Mouse (Mus musculus) lung, adult 18-20 months (tissue): ENCODE data around the gene Vmn1r54.
"Not testable (repeated sequence)": the region's sequence is repeated elsewhere in the genome, so short reads cannot be mapped to it uniquely, and the experiment has no call there.

Source experiments
- DNase-seq, 2 experiments: peaks; one replicate each; pipeline ENCODE4 v3.0.0; 2022; ENCODE audit warnings: mixed read lengths in 2 of 2

Vmn1r54 gene

GRCm38 (mm10) chr6:90246000-90246399, at the start of gene Vmn1r54:
Gene Vmn1r54 (plus strand): TSS chr6:90246300.
- no peak for DNase-seq

- DNase-seq = not testable (repeated sequence)
Observed at GRCm38 (mm10) chr6:90202493-90202892, 43.6 kb upstream of the Vmn1r54 start, which contains the start of gene V1ra8. Gene V1ra8 (plus strand): TSS chr6:90202793.

- no peak for DNase-seq
Observed at GRCm38 (mm10) chr6:90224338-90224737, 21.8 kb upstream of the Vmn1r54 start, which contains the start of gene Vmn1r53. Gene Vmn1r53 (minus strand): TSS chr6:90224438.

- not testable (repeated sequence) for DNase-seq
Observed at GRCm38 (mm10) chr6:90232114-90232513, 14.0 kb upstream of the Vmn1r54 start.

DNA sequence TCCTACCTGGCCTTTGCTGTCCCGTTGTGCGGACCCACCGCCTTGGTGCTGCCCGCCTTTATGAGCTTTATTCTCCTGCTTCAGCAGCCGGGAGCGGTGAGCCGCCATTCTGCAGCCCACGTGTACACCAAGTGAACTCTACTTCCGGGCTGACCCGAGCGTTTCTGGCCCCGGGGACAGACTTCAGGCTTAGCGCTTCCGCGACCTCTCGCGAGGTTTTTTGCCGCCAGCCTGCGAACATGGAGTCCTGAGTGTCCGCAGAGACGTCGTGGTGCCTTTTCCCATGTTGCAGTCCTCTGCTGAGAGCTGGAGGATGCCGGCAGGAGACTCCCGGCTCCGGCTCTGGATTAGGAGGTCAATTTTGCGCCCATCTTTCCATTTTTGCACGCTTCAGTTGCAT, 13.4 kb upstream of the Vmn1r54 start:
- no peak for DNase-seq

GRCm38 (mm10) chr6:90244019-90244418, 2.1 kb upstream of the Vmn1r54 start:
- no peak for DNase-seq

GRCm38 (mm10) chr6:90288265-90288664, 42.2 kb downstream of the Vmn1r54 start:
- DNase-seq = no peak

- no peak for DNase-seq
Observed at GRCm38 (mm10) chr6:90300919-90301318, 54.8 kb downstream of the Vmn1r54 start, which contains the start of gene BC048671. Gene BC048671 (plus strand): TSS chr6:90301219.

- no peak for DNase-seq
Observed at GRCm38 (mm10) chr6:90306315-90306975, 60.3 kb downstream of the Vmn1r54 start.

- DNase-seq = no peak
Observed at GRCm38 (mm10) chr6:90308839-90309778, 63.0 kb downstream of the Vmn1r54 start.

- no peak for DNase-seq
Observed at GRCm38 (mm10) chr6:90315961-90316360, 69.9 kb downstream of the Vmn1r54 start.

DNA sequence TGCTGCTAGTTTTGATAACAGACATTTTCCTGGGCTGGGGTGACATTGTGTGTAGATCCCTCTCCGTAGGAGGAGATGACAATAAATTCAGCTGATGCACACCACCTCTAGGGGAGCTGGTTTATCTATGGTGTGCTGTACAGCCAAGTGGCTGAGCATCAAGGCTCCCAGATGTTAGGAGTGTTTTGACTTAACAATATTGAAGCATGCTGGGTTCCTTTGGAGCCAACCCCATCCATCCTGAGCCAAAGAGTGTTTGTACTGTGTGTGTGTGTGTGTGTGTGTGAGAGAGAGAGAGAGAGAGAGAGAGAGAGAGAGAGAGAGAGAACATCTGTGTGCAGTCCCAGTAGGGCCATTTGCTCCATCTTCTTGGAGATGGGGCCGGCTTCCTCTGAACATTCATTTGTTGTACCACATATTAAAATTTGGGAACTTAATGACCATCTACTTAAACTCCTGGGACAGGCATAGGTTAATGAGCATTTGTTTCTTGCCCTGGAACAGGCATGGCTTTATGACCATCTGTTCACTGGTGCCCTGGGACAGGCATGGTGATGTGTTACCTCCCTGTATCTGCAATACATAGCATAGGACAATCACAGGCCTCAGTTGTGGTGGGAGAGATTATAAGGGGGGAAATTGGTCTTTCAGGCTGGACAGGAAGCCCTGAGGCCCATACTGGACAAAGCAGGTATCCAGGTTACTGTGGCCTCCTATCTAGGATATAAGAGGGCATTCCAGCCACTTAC, 71.6 kb downstream of the Vmn1r54 start:
- no peak for DNase-seq

DNA sequence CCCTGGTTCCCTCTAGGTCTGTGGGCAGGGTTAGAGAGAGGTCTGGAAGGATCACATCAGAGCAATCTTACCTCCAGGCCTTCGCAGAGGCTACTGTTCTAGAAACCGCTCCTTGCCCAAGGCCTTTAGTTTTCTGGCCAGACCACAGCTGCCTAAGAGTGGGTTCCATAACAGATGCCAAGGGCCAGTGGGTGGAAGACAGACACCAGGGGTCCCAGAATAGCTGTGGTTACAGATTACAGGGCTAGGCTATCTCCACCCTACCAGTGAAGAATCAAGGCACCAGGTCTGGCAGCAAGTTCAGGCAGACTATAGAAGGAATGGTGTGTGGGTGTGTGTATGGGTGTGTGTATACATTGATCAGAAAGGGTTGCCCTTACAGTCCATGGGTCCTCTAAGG, 72.9 kb downstream of the Vmn1r54 start:
- DNase-seq = no peak

DNA sequence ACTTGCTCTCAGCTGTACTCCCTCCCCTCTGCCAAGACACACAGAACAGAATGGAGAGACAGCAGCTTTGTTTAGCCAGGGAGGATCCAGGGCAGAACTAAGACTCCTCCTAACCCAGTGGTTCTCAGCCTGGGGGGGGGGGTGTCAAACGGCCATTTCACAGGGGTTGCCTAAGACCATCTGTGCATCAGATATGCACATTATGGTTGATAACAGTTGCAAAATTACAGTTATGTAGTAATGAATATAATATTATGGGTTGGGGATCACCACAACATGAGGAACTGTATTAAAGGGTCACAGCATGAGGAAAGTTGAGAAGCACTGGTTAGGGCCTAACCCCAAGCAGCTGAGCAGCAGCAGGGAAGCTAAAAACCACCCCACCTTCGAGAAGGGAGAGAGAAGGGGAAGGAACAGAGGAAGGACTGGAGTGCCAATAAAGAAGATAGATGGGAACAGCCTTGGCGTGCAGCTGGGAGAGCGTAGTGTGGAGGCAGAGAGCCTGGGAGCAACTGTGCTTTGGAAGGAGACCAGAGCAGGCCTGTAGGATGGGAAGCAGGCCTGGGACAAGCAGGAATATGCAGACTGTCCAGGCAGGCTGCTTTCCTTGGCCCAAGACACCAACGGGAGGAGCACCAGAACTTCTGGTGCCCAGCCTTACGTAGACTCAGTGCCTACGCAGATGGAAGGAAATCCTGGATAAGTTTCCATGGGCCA, 73.5 kb downstream of the Vmn1r54 start:
- no peak for DNase-seq

DNA sequence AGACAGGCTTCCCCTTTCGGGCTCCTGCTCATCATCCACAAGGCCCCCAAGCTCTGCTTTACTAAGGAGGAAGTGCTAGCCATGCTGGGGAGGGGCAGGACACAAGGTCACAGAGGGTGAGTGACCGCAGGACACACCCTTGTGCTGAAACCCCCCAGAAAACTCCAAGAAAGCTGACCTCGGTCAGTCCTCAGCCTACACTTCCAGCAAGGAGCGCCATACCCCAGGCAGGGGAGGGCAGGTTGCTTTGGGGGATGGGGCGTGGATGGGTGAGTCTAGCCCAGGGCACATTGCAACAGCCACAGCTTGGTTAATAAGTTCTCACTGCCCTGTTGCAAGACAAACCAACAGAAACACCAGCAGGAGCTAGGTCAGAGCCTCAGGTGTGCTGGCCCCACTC, 74.3 kb downstream of the Vmn1r54 start:
- no peak for DNase-seq
